Mouse (Mus musculus) heart, postnatal 14 days (tissue): ENCODE data around the gene Gse1. TPM values are rescaled to one million over a fixed set of nuclear protein-coding genes. Genes with fewer than 3 reads are reported as not detected.
"Not testable (repeated sequence)": the region's sequence is repeated elsewhere in the genome, so short reads cannot be mapped to it uniquely, and the experiment has no call there.

Experiments
- DNase-seq, 2 experiments: peaks; one replicate each; pipeline ENCODE4 v3.0.0; 2021 to 2022
- intact Hi-C: fragments of 180-260 bp; cut with DNase I; formaldehyde crosslinking; loops from one replicate; pipeline ENCODE4 v1.15.1; 2025
- total RNA-seq, 2 experiments: library from RNA; stranded (reverse); gene quantifications; 2 replicates each; pipeline ENCODE4 v1.2.3; 2021

Gse1 gene
- total RNA-seq, 2 experiments from 2014 or later: 29.0 to 33.1 TPM

DNA sequence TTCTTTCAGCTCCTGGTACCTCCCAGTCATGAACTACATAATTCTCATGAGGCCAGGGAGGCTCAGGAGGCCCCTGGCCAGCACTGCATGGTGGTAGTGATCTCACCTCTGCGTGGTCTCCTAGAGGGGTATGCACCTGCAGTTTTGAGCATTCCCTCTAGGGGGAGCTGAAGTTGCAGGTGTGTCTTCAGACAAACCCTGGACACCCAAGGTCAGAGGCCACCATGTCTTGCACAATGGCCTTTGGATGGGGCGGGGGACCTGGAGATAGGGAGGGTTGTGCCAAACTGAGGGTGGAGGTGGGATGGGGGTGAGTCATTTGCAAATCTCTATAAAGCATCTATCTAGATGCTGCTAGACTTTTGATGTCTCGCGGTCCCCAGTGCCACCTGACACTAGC lies 87.4 kb downstream of the Gse1 start:
- no peak for DNase-seq
- intact Hi-C loops: no loop called here

DNA sequence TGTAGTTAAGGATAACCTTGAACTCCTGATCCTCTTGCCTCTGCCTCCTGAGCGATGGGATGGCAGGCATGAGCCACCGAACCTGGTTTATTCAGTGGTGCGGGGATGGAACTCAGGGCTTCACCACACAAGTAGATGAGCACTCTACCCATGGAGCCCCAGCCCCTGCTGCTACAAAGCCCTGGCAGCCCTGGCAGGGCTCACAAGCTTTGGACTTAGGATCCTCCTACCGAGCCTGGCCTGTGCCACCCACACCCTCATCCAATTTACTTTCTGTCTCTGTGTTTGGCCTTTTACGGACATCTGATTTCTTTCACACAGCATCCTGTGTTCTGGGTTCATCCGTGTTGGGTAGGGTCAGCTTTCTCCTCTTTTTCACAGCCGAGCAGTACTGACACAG lies 88.5 kb downstream of the Gse1 start:
- DNase-seq: no peak
- intact Hi-C loops: no loop called here

DNA sequence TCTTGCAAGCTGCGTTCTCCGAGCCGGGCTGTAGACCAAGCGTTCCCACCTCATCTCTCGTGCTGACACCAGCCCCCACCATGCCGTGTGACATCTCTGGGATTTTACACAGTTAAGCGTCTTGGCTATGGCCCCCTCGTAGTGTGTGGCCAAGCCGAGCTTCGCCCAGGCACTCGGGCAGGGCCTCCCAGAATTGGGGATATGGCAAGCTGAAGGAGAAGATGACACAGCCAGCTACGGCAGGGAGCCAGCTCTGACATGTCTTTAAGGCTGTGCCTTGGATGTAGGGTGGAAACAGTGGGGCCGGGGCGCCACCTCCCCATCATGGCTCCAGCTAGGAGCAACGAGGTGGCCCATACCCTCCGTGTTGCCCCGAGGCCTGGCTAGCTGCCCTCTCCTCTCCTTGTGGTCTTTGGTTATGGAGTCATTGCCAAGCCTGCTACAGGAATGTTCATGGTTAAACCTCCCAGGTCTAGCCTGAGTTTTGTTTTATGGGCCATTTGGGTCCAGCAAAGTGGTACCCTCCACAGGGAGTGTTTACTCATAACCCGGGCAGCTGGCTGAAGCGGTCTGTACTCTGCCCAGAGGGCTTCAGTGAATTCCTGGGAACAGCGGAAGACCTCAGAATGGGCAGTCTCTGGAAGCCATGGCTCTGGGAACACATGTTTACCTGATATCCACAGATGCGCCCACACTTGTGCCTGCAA lies 89.0 kb downstream of the Gse1 start:
- no peak for DNase-seq
- intact Hi-C loops: no loop called here

DNA sequence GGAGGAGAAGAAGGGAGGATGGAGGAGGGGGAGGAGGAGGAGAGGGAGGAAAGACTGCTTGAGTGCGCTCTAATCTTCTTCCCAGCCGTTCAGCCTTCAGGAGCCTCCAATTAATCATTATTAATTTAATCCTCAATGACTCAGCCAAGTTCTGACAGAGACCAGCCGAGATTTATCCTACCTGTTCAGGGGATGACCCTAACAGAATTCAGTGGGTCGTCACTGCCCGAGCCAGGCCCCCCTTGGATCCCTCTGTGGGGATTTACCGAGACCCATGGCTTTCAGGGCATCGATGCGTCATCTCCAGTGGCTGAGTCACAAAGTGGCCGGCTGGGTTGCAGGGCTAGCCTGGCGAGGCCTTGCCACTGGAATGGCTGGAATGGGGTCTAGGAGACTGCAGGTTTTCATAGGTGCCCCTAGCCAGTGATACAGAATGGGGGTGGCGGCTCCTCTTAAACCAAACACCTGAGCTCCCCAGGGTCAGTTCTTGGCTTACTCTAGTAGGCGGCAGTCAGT lies 90.3 kb downstream of the Gse1 start:
- no peak for DNase-seq
- intact Hi-C loops: loop anchor here (2.0 kb wide), 2 partner anchors 18 to 30 kb away; no protein-coding TSS in a partner anchor

DNA sequence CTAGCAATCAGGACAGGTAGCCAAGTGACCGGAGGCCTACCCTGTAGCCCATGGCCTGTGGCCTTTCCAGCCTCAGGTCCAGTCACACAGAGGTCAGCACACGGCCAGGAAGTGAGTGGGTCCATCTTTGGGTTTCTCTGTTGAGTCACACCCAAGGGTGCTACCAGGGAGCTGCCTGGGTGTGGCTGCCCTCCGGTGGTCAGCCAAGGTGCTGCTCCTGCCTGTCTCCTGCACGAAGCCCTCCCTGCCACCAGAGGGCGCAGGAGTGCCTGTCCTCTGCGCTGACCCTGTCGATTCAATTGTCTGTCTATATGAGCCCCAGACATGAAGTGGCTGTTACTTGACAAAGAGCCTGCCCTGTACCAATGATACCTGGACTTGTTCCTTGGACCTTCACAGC lies 91.2 kb downstream of the Gse1 start:
- intact Hi-C loops: loop anchor here (1.0 to 2.0 kb wide), 3 partner anchors 19 to 140 kb away; no protein-coding TSS in a partner anchor
- DNase-seq: peak; percentile 81 to 89

DNA sequence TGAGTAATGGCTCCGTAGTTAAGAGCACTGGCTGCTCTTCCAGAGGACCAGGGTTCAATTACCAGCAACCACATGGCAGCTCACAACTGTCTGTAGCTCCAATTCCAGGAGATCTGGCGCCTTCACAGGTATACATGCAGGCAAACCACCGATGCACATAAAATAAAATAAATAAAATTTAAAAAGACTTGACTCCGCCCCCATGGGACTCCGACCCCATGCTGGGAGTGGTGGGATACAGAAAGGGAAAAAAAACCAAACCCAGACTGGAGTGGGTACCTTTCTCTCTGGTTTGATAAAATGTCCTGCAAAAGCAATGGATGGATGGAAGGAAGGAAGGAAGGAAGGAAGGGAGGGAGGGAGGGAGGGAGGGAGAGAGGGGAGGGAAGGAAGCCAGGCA lies 91.9 kb downstream of the Gse1 start:
- intact Hi-C loops: loop anchor here (5.0 kb wide), 1 partner anchor 277 kb away; no protein-coding TSS in a partner anchor

DNA sequence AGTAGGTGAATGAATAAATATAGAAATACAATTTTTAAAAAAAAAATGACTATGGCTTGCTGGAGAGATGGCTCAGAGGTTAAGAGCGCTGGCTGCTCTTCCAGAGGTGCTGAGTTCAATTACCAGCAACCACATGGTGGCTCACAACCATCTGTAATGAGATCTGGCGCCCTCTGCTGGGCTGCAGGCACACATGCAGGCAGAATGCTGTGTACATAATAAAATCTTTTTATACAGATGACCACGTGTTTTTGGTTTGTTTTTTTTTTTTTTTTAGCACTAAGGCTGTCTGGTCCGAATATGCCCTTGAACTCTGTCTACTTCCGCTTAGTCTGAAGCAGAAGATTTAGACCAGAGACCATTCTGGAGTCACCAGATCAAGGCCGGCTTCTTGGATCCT lies 93.5 kb downstream of the Gse1 start:
- peak in 1 of 2 experiments; percentile 40 for DNase-seq
- intact Hi-C loops: loop anchor here (5.0 kb wide), 1 partner anchor 276 kb away; no protein-coding TSS in a partner anchor

More for the DNA sequence above, 91.9 kb downstream of the Gse1 start:
- no peak for DNase-seq

DNA sequence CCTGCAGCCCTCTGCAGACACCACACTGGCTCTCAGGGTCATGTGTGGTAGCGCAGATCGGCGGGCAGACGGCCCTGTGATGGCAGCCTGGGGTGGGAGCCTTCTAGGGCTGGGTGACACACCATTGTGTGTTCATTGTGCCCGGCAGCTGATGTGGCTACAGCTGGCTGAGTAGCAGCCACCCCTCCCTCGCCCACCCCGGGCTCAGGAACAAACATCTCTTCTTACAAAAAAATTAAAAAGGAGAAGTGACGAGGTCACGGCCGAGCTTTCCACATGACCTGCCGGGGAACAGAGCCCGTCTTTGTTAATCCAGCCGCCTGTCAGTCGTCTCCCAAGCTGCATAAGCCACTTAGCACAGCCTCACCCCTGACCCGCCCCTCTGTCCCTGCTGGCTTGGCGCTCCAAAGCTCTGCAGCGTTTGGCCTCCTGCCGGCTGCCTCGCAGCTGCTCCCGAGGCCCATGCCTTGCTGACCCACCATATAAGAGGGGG lies 94.7 kb downstream of the Gse1 start:
- DNase-seq: peak; percentile 67 to 75
- intact Hi-C loops: loop anchor here (5.0 kb wide), 1 partner anchor 274 kb away; no protein-coding TSS in a partner anchor

DNA sequence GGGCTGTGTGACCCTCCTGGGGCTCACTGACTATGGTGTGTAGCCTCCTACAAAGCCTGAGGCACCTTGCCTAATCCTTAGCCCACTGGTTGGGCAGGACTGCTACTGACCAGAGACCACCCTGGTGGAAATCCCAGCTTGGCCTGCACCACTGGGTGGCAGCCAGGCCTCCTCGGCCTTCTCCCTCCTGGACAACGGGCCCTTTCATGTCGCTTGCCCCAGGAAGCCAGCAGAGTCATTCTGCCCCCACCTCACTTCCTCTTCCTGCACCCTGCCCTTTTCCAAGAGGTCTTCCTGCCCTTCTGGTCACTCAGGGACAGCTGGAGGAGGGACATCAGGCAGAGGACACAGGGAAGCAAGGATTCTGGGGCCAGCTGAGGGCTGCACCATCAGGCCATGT lies 96.3 kb downstream of the Gse1 start:
- intact Hi-C loops: loop anchor here (2.0 to 5.0 kb wide), 2 partner anchors 42 to 273 kb away; no protein-coding TSS in a partner anchor
- DNase-seq: no peak

DNA sequence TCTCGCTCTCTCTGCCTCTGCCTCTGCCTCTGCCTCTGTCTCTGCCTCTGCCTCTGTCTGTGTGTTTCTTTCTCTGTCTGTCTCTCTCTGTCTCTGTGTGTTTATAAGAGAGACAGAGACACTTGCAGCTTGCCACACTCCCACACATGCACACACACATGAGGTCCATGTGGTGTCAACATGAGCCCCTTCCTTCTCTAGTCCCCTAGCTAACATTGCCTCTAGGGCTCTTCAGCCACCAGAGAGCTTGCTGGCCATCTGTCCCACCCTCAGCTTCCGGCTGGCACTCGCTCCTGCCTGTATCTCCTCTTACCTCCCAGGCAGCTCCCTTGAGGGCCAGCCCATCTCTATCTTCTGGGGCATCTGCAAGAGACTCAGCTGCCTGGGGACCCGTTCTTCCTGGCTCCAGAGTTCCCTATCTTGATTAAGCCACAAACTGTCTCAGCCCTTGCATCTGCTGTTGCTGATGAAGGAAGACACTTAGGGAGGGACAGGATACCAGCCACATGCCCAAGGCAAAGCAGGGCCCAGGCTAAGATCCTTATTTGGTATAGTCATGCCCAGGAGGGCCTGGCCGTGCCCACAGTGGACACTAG lies 97.0 kb downstream of the Gse1 start:
- no peak for DNase-seq
- intact Hi-C loops: loop anchor here (2.0 kb wide), 1 partner anchor 42 kb away; no protein-coding TSS in a partner anchor

DNA sequence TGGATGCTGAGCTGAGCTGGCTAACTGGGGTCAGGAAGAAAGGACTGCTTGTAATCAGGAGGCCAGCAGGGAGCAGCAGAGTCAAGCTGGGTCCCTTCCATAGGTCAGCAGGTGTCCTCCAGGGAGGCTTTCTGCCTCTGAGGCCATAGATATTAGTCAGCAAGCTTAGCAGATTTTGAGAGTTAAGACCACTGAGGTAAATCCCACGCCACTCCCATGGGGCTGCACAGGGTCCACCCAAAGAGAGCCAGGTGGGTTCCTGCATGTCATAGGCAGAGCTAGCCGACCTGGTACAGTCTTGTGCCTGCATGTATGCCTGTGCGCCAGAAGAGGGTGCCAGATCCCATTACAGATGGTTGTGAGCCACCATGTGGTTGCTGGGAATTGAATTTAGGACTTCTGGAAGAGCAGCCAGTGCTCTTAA lies 98.9 kb downstream of the Gse1 start:
- DNase-seq: peak in 1 of 2 experiments; percentile 57
- intact Hi-C loops: no loop called here

DNA sequence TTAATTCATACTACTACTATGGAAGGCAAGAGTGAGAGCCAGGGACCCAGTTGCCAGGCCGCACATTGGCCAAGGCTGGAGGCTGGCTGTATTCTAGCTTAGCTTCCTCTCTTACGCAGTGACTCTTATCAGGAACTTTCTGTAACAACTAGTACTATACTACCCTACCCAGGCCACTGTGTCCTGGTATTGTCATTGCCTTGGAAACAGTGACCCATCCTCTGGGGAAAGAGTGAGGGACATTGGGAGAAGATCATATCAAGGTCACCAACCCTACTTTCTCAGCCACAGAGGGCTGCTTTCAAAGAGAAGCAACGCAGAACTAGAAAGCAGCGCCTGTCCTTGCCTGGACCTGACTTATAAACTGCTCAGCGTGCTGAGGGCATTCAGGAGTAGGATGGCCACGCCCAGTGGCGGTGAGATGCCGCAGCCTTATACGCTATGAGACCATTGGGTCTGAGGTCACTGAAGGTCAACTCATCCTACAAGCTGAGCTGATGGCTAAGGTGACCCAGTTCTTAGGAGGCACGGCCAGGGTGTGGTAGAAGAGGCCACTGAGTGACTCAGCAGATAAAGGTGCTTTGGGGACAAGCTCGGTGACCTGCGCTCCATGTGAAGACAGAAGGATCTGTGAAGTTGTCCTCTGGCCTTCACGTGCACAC lies 100.2 kb downstream of the Gse1 start:
- DNase-seq: no peak
- intact Hi-C loops: loop anchor here (2.0 kb wide), 1 partner anchor 206 kb away; no protein-coding TSS in a partner anchor

DNA sequence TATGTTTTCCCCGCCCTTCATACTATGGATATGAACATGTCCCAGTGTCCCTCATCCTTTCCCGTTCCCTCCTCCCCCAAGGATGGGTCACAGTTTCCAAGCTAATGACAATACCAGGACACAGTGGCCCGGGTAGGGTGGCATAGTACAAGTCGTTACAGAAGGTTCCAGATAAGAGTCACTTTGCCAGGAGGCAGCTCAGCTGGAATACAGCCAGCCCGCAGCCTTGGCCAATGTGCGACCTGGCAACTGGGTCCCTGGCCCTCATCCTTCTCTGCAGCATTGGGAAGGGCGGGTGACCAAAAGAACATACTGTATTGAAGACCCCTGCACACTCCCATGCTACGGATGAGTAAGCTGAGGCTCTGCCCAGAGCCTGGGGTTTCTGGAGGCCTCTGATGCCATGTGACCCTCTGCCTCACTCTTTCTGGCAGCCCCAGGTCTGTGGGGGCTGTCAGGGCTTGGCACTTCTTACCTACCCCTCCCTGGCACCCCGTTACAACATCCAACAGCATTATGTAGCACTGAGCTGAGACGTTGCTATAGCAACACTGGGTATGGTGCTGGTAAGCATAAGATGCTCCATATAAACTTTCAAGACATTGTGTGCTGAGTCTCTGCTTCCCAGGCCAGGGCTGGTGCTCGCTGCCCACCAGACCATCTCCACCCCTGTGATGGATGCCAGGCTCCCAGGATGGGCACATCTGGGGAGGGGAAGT lies 100.9 kb downstream of the Gse1 start:
- DNase-seq: no peak
- intact Hi-C loops: loop anchor here (2.0 kb wide), 1 partner anchor 206 kb away; no protein-coding TSS in a partner anchor

DNA sequence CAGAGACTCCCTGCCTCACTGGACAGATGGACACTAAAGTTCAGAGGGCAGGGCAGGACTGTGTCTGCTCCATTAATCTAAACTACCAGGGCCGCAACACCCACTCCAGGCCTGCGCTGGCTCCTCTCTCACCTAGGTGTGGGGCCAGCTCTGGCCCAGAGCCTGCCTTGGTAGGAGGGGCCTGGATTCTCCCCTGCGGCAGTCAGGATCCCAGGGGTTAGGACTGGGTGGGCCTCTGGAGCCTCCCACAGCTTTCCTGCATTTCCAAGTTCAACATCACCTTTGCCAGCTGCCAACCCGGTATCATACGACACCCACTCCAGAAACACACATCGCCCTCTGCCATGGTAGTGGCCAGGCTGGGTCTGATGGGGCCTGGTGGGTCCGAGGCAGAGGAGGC lies 102.8 kb downstream of the Gse1 start:
- intact Hi-C loops: no loop called here

DNA sequence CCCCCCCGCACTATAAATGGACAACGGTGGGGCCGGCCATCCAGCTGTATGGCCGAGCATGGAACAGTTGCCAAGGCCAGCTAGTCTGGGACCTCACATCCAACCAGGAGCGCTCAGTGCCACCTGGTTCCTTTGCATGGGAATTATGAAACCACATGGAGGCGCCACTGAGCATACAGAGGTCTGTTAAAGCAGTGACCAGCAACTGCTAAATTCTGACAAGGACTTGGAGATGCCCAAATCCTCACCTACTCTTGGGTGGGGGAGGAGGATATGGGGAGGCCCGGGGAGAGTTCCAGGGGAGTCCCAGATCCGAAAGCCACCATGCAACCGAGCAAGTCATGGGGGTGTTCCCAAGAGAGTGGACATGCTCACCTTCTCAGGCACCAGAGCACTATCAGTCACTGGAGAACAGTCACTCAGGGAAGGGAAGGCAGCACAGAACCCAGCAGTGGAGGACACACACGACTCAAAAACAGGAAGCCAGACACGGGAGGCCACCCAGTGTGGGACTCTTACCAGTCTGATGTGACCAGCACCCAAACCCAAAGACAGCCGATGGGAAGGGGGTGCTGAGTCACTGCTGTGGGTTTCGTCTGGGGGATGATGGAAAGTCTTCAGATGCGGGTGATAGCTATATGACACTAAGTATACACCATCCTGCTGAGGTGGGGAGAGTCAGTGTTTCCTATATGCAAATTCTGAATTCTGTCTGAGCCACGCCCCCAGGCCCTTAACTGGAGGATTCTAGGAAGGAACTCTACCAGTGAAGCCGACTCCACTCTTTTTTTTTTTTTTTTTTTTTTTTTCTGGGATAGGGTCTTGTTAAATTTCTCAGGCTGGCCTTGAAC lies 104.3 kb downstream of the Gse1 start:
- DNase-seq: peak in 1 of 2 experiments; percentile 49
- intact Hi-C loops: no loop called here

More for the DNA sequence above, 102.8 kb downstream of the Gse1 start:
- DNase-seq: no peak

DNA sequence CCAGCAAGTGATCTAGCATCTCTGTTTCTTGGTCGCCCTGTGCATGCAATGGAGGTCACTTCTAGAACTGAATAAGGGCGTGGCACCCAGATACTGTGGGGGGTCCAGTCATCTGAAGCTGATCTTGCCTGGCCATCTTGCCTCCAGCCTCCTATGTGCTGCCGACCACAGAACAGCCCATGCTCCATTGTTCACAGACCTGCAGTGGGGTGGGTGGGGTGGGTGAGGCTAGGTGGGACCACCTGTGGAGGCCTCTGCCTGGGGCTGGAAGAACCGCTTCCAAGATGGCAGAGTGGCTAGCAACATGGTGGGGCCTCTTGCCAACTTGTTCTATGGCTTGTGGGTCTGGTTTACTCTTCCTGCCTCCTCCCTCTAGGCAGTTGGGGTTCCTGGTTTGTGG lies 105.4 kb downstream of the Gse1 start:
- intact Hi-C loops: no loop called here
- no peak for DNase-seq

DNA sequence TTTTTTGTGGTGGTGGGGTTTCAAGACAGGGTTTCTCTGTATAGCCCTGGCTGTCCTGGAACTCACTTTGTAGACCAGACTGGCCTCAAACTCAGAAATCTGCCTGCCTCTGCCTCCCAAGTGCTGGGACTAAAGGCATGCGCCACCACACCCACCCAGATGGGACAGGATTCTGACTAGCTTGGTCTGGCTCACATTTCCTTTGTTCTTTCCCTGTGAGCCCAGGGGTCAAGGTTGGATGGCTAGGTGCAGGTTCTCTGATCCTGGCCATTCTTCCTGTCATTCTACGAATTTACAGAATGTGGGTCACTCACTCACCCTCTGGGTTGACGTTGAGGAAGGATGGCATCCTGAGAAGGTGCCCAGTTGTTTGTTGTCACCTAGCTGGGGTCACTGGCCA lies 106.0 kb downstream of the Gse1 start:
- intact Hi-C loops, DNase-seq: not testable (repeated sequence)

DNA sequence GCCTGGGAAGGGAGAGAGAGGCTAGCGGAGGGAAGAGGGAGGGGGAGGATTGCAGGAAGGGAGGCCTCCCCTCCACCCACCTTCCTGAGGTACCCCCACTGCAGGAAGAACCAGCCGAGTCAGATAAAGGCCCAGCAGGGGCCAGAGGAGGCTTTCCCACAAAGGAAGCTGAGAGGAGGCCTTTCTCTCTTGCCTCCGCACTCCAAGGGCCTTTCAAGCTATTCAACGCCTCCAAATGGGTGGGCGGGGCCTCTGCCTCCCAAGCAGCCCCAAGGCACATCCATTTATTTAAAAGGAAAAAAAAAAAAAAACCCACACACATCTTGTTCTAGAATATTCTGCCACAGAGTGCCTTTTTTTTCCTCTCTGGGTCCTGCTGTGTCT lies 106.6 kb downstream of the Gse1 start:
- intact Hi-C loops: no loop called here

More for the DNA sequence above, 106.6 kb downstream of the Gse1 start:
- DNase-seq: no peak
